Mouse (Mus musculus): ENCODE data around the gene Hs6st1. TPM values are rescaled to one million over a fixed set of nuclear protein-coding genes. Genes with fewer than 3 reads are reported as not detected.
A peak's percentile ranks its signal among the peaks of the same experiment; 100 is the strongest.

The Hs6st1 gene
- polyA plus RNA-seq, 1 experiment from 2014 or later = 6.7 TPM

DNA sequence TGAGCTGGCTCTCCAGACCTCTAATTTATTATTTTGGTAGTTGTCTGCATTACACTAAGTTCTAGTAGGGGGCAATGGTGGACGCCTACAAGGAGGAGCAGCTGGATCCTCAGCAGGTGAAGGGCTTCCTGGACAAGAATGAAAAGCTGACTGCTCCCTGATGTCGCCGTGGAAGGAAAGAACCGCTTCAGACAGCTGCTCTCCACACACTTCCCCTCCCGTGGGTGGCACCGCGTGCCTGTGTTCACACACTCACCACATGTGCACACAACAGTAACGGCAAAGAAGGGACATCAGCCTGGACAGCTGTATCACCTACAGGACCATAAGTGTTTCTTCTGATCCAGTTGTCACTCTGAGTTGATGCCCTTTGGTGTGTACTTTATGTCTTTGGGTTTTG lies 64.8 kb downstream of the Hs6st1 start:
- H3K36me3 ChIP-seq (ENCODE audit: control insufficient read depth, insufficient read depth) = no peaks in the 10 kb centered on the region
- WGBS = 66% methylated on average over 8 of the region's 8 CpGs
- H3K4me2 ChIP-seq (replicated peaks; ENCODE audit: low read depth) = no peak overlapping the region
- 0 out of 2 replicates have a peak, but pooled peaks cover 3% of the 10 kb centered on the region for H3K4me1 ChIP-seq (replicated peaks; ENCODE audit: control insufficient read depth, insufficient read depth, low read length)
- no peaks in the 10 kb centered on the region for H3K27me3 ChIP-seq (replicated peaks; ENCODE audit: control insufficient read depth, insufficient read depth, low read length)
- H3K4me3 ChIP-seq (ENCODE audit: low read depth, low read length) = no peak overlapping the region
- no peaks in the 10 kb centered on the region for H3K9me3 ChIP-seq (ENCODE audit: control insufficient read depth)
- H3K9ac ChIP-seq (ENCODE audit: low read depth, low read length) = no peak overlapping the region
- no peak overlapping the region for H3K27ac ChIP-seq (ENCODE audit: low read depth, low read length)
- no peak for TF ChIP-seq CTCF (IDR thresholded peaks at IDR 0.05; ENCODE audit: low read depth)
- ATAC-seq = no peak

DNA sequence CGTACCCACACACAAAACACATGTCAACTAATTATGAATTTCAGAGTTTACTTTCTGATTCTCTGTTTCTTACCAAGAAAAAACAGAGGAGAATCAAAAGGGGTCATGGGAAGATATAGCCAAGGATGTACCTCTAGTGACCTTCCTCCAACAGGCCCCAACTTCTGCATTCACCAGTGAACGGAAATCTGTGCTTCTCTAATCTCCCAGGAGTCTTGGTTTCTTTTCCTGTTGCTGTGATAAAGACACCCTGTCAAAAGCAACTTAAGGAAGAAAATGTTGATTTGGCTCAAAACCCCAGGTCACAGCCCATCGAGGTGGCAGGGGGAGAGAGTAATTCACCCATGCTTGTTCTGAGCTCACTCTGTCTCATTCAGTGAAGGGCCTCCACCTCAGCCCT lies 65.4 kb downstream of the Hs6st1 start:
- Histone ChIP-seq H3K27me3 (replicated peaks; ENCODE audit: control insufficient read depth, insufficient read depth, low read length) (no peaks in the 10 kb centered on the region), H3K36me3 (ENCODE audit: control insufficient read depth, insufficient read depth) (no peaks in the 10 kb centered on the region), H3K27ac (ENCODE audit: low read depth, low read length) (no peak overlapping the region), H3K9me3 (ENCODE audit: control insufficient read depth) (no peaks in the 10 kb centered on the region), H3K9ac (ENCODE audit: low read depth, low read length) (no peak overlapping the region), H3K4me3 (ENCODE audit: low read depth, low read length) (no peak overlapping the region), H3K4me1 (replicated peaks; ENCODE audit: control insufficient read depth, insufficient read depth, low read length) (0 out of 2 replicates have a peak, but pooled peaks cover 3% of the 10 kb centered on the region), H3K4me2 (replicated peaks; ENCODE audit: low read depth) (no peak overlapping the region)
- ATAC-seq = no peak
- 72% methylated on average over 3 of the region's 3 CpGs for WGBS
- no peak for TF ChIP-seq CTCF (IDR thresholded peaks at IDR 0.05; ENCODE audit: low read depth)

DNA sequence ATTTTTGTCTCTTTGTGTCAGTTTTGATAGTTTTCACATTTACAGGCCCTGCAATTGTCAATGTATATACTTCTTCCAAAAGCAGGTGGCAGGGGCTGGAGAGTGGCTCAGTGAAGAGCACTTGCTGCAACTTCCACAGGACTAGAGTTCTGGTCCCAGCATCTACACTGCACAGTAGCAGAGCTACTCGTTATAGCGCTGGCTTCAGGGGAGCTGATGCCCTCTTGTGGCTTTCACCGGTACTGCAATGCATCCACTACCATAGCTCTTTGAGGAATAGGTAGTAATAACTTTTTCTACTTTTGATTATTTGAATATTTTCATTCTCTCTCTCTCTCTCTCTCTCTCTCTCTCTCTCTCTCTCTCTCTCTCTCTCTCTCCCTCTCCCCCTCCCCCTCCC lies 66.4 kb downstream of the Hs6st1 start:
- Histone ChIP-seq H3K9ac (ENCODE audit: low read depth, low read length) (no peak overlapping the region), H3K9me3 (ENCODE audit: control insufficient read depth) (no peaks in the 10 kb centered on the region), H3K4me3 (ENCODE audit: low read depth, low read length) (no peak overlapping the region), H3K27ac (ENCODE audit: low read depth, low read length) (no peak overlapping the region), H3K4me2 (replicated peaks; ENCODE audit: low read depth) (no peak overlapping the region), H3K27me3 (replicated peaks; ENCODE audit: control insufficient read depth, insufficient read depth, low read length) (no peaks in the 10 kb centered on the region), H3K36me3 (ENCODE audit: control insufficient read depth, insufficient read depth) (no peaks in the 10 kb centered on the region), H3K4me1 (replicated peaks; ENCODE audit: control insufficient read depth, insufficient read depth, low read length) (0 out of 2 replicates have a peak, but pooled peaks cover 3% of the 10 kb centered on the region)
- TF ChIP-seq CTCF (IDR thresholded peaks at IDR 0.05; ENCODE audit: low read depth) = peak; percentile 96
- WGBS = 4% methylated on average over 3 of the region's 3 CpGs
- no peak for ATAC-seq

GRCm38 (mm10) chr1:36140311-36140710 lies 72.1 kb downstream of the Hs6st1 start:
- ATAC-seq = no peak
- 92% methylated on average over 15 of the region's 15 CpGs for WGBS
- H3K27me3 ChIP-seq (replicated peaks; ENCODE audit: control insufficient read depth, insufficient read depth, low read length) = no peaks in the 10 kb centered on the region
- TF ChIP-seq CTCF (IDR thresholded peaks at IDR 0.05; ENCODE audit: low read depth) = no peak
- no peak overlapping the region for H3K27ac ChIP-seq (ENCODE audit: low read depth, low read length)
- no peak overlapping the region for H3K4me3 ChIP-seq (ENCODE audit: low read depth, low read length)
- peaks cover 33% of the 10 kb centered on the region for H3K36me3 ChIP-seq (ENCODE audit: control insufficient read depth, insufficient read depth)
- H3K4me1 ChIP-seq (replicated peaks; ENCODE audit: control insufficient read depth, insufficient read depth, low read length) = no peaks in the 10 kb centered on the region
- no peaks in the 10 kb centered on the region for H3K9me3 ChIP-seq (ENCODE audit: control insufficient read depth)
- H3K9ac ChIP-seq (ENCODE audit: low read depth, low read length) = no peak overlapping the region
- H3K4me2 ChIP-seq (replicated peaks; ENCODE audit: low read depth) = no peak overlapping the region

- Histone ChIP-seq H3K36me3 (ENCODE audit: control insufficient read depth, insufficient read depth) (peaks cover 63% of the 10 kb centered on the region), H3K27me3 (replicated peaks; ENCODE audit: control insufficient read depth, insufficient read depth, low read length) (no peaks in the 10 kb centered on the region), H3K9me3 (ENCODE audit: control insufficient read depth) (no peaks in the 10 kb centered on the region), H3K4me3 (ENCODE audit: low read depth, low read length) (no peak overlapping the region), H3K4me2 (replicated peaks; ENCODE audit: low read depth) (no peak overlapping the region), H3K9ac (ENCODE audit: low read depth, low read length) (no peak overlapping the region), H3K4me1 (replicated peaks; ENCODE audit: control insufficient read depth, insufficient read depth, low read length) (no peaks in the 10 kb centered on the region), H3K27ac (ENCODE audit: low read depth, low read length) (no peak overlapping the region)
- ATAC-seq = no peak
- peak; percentile 72 for TF ChIP-seq CTCF (IDR thresholded peaks at IDR 0.05; ENCODE audit: low read depth)
- 10% methylated on average over 1 of the region's 1 CpGs for WGBS
These were observed 76.8 kb downstream of the Hs6st1 start for GRCm38 (mm10) chr1:36145050-36145449.

- H3K27me3 ChIP-seq (replicated peaks; ENCODE audit: control insufficient read depth, insufficient read depth, low read length) = no peaks in the 10 kb centered on the region
- no peak; the same call in 1 of the 2 replicates for ATAC-seq
- no peaks in the 10 kb centered on the region for H3K9me3 ChIP-seq (ENCODE audit: control insufficient read depth)
- 80% methylated on average over 2 of the region's 2 CpGs for WGBS
- H3K4me2 ChIP-seq (replicated peaks; ENCODE audit: low read depth) = no peak overlapping the region
- no peak overlapping the region for H3K9ac ChIP-seq (ENCODE audit: low read depth, low read length)
- TF ChIP-seq CTCF (IDR thresholded peaks at IDR 0.05; ENCODE audit: low read depth) = no peak
- no peaks in the 10 kb centered on the region for H3K4me1 ChIP-seq (replicated peaks; ENCODE audit: control insufficient read depth, insufficient read depth, low read length)
- H3K36me3 ChIP-seq (ENCODE audit: control insufficient read depth, insufficient read depth) = peaks cover 70% of the 10 kb centered on the region
- no peak overlapping the region for H3K27ac ChIP-seq (ENCODE audit: low read depth, low read length)
- H3K4me3 ChIP-seq (ENCODE audit: low read depth, low read length) = no peak overlapping the region
These were observed 80.6 kb downstream of the Hs6st1 start for GRCm38 (mm10) chr1:36148809-36149208.

DNA sequence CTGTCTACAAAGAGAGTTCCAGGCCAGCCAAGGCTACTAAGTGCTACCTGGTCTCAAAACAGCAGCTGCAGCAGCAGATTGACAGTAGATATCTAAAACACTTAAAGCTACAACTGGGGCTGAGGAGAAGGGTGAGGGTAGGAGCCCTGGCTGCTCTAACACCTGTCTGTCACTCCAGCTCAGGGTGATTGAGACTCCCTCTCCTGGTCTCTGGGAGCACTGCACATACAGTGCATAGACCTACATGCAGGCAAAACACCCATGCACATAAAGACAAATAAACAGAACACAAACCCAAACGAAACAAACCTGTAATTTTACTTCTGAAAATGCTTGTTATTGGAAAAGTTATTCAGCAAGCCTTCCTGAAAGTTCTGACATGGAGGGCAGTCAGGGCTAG lies 81.2 kb downstream of the Hs6st1 start:
- ATAC-seq = no peak
- H3K27ac ChIP-seq (ENCODE audit: low read depth, low read length) = no peak overlapping the region
- TF ChIP-seq CTCF (IDR thresholded peaks at IDR 0.05; ENCODE audit: low read depth) = peak; percentile 72
- no peak overlapping the region for H3K4me3 ChIP-seq (ENCODE audit: low read depth, low read length)
- H3K9ac ChIP-seq (ENCODE audit: low read depth, low read length) = no peak overlapping the region
- no peaks in the 10 kb centered on the region for H3K9me3 ChIP-seq (ENCODE audit: control insufficient read depth)
- H3K36me3 ChIP-seq (ENCODE audit: control insufficient read depth, insufficient read depth) = peaks cover 70% of the 10 kb centered on the region
- H3K27me3 ChIP-seq (replicated peaks; ENCODE audit: control insufficient read depth, insufficient read depth, low read length) = no peaks in the 10 kb centered on the region
- no peaks in the 10 kb centered on the region for H3K4me1 ChIP-seq (replicated peaks; ENCODE audit: control insufficient read depth, insufficient read depth, low read length)
- 64% methylated on average over 1 of the region's 1 CpGs for WGBS
- no peak overlapping the region for H3K4me2 ChIP-seq (replicated peaks; ENCODE audit: low read depth)

Small RNAs within 50 kb of the gene (microRNA-seq; reads per million reads assigned to microRNA genes)
- gene Mir6897 = 2.7 reads per million, percentile 2 among the genes with 10 or more reads in this experiment

Other genes with a start within 250 kb of the Hs6st1 start
- 21.8 and 22.8 TPM in 2 replicates for gene Uggt1, start 176.3 kb downstream of the Hs6st1 start, polyA plus RNA-seq (2015; fragmentation: Nextera tagmentation; extraction: Ambion mirVana)
- gene Neurl3, start 206.3 kb downstream of the Hs6st1 start, polyA plus RNA-seq (2015; fragmentation: Nextera tagmentation; extraction: Ambion mirVana) = 15.6 and 15.8 TPM in 2 replicates
- 3.6 and 3.7 TPM in 2 replicates for gene Arid5a, start 239.3 kb downstream of the Hs6st1 start, polyA plus RNA-seq (2015; fragmentation: Nextera tagmentation; extraction: Ambion mirVana)